23 mouse cellular contexts compared by ENCODE assay signal in genomic region chr12:13042934-13043333, GRCm38 (mm10).
DNase-seq lines count a peak whose midpoint lies in the region; ATAC-seq lines count a peak whose summit lies in the region.
"Had no signal": no experiment of that assay in that cellular context is flagged by ENCODE, and none has a peak within 500 bp of the region (broad histone marks: within the 10 kb centered on the region; RNA-seq: fewer than 3 reads in every experiment).

No protein-coding gene starts in this region.

- no peak overlapping the region for H3K4me3 ChIP-seq in hindbrain, embryonic 14.5 days (replicated peaks; ENCODE audit: low read length)
- no peak overlapping the region for H3K4me3 ChIP-seq in hindbrain, embryonic 10.5 days
- H3K4me3 ChIP-seq in embryonic facial prominence, embryonic 10.5 days = no peak overlapping the region
- no peak overlapping the region for H3K4me3 ChIP-seq in embryonic facial prominence, embryonic 14.5 days (ENCODE audit: low read depth, low read length)
- H3K4me3 ChIP-seq: erythroblast, embryonic 14.5 days; forebrain, embryonic 15.5 days; heart, embryonic 10.5 days; liver, embryonic 12.5 days had no signal

- no peak overlapping the region for H3K4me2 ChIP-seq in hindbrain, embryonic 14.5 days (replicated peaks)
- no peak overlapping the region for H3K4me2 ChIP-seq in embryonic facial prominence, embryonic 14.5 days (ENCODE audit: low read depth, low read length)
- H3K4me2 ChIP-seq: forebrain, embryonic 15.5 days; liver, embryonic 12.5 days had no signal

- H3K9ac ChIP-seq in hindbrain, embryonic 14.5 days = no peak overlapping the region
- no peak overlapping the region for H3K9ac ChIP-seq in embryonic facial prominence, embryonic 14.5 days (ENCODE audit: low read depth, low read length)
- H3K9ac ChIP-seq: forebrain, embryonic 15.5 days; liver, embryonic 12.5 days had no signal

- ATAC-seq in hindbrain, embryonic 14.5 days (ENCODE audit: low FRiP score) = peak; percentile 47; the same call in 1 of the 2 replicates
- 0 out of 2 replicates have a peak, but pooled peaks have one; percentile 30 for ATAC-seq in embryonic facial prominence, embryonic 14.5 days (ENCODE audit: low read depth)
- ATAC-seq: forebrain, embryonic 15.5 days; liver, embryonic 12.5 days had no signal

- H3K36me3 ChIP-seq in hindbrain, embryonic 14.5 days (replicated peaks; ENCODE audit: control insufficient read depth, insufficient read depth) = no peaks in the 10 kb centered on the region
- no peaks in the 10 kb centered on the region for H3K36me3 ChIP-seq in hindbrain, embryonic 10.5 days
- no peaks in the 10 kb centered on the region for H3K36me3 ChIP-seq in embryonic facial prominence, embryonic 10.5 days (replicated peaks)
- no peaks in the 10 kb centered on the region for H3K36me3 ChIP-seq in embryonic facial prominence, embryonic 14.5 days (ENCODE audit: control insufficient read depth, insufficient read depth, low read length)
- H3K36me3 ChIP-seq: forebrain, embryonic 15.5 days; heart, embryonic 10.5 days; liver, embryonic 12.5 days had no signal

- no peaks in the 10 kb centered on the region for H3K27me3 ChIP-seq in hindbrain, embryonic 14.5 days (ENCODE audit: control insufficient read depth, insufficient read depth, low read length)
- no peaks in the 10 kb centered on the region for H3K27me3 ChIP-seq in hindbrain, embryonic 10.5 days (ENCODE audit: insufficient read depth, poor library complexity, severe bottlenecking)
- no peaks in the 10 kb centered on the region for H3K27me3 ChIP-seq in embryonic facial prominence, embryonic 10.5 days (replicated peaks; ENCODE audit: low read depth, poor library complexity, severe bottlenecking)
- no peaks in the 10 kb centered on the region for H3K27me3 ChIP-seq in embryonic facial prominence, embryonic 14.5 days (replicated peaks; ENCODE audit: control insufficient read depth, insufficient read depth, low read length)
- H3K27me3 ChIP-seq: forebrain, embryonic 15.5 days; liver, embryonic 12.5 days had no signal

- no peaks in the 10 kb centered on the region for H3K9me3 ChIP-seq in hindbrain, embryonic 14.5 days (ENCODE audit: control insufficient read depth, low read length)
- no peaks in the 10 kb centered on the region for H3K9me3 ChIP-seq in hindbrain, embryonic 10.5 days
- no peaks in the 10 kb centered on the region for H3K9me3 ChIP-seq in embryonic facial prominence, embryonic 10.5 days
- H3K9me3 ChIP-seq in embryonic facial prominence, embryonic 14.5 days (ENCODE audit: control insufficient read depth, low read length) = no peaks in the 10 kb centered on the region
- H3K9me3 ChIP-seq: forebrain, embryonic 15.5 days; heart, embryonic 10.5 days; liver, embryonic 12.5 days had no signal

- 48% methylated on average over 7 of the region's 7 CpGs for WGBS in hindbrain, embryonic 14.5 days
- whole genome bisulfite sequencing in hindbrain, embryonic 10.5 days = 56% methylated on average over 7 of the region's 7 CpGs
- 24% methylated on average over 7 of the region's 7 CpGs for WGBS in embryonic facial prominence, embryonic 10.5 days
- 28% methylated on average over 7 of the region's 7 CpGs for WGBS in embryonic facial prominence, embryonic 14.5 days

- H3K27ac ChIP-seq in hindbrain, embryonic 14.5 days = no peak overlapping the region
- H3K27ac ChIP-seq in hindbrain, embryonic 10.5 days = no peak overlapping the region
- H3K27ac ChIP-seq in embryonic facial prominence, embryonic 10.5 days (replicated peaks) = peak overlapping the region; percentile 44; the same call in 1 of the 2 replicates
- H3K27ac ChIP-seq in embryonic facial prominence, embryonic 14.5 days (replicated peaks; ENCODE audit: low read depth, low read length) = no peak overlapping the region
- H3K27ac ChIP-seq: forebrain, embryonic 15.5 days; heart, embryonic 10.5 days; kidney, postnatal 0 days; liver, embryonic 12.5 days had no signal

- H3K4me1 ChIP-seq in hindbrain, embryonic 14.5 days (replicated peaks; ENCODE audit: control insufficient read depth, insufficient read depth, low read length) = peaks cover 4% of the 10 kb centered on the region; the same call in 1 of the 2 replicates
- H3K4me1 ChIP-seq in hindbrain, embryonic 10.5 days (replicated peaks) = peaks cover 19% of the 10 kb centered on the region
- peaks cover 33% of the 10 kb centered on the region for H3K4me1 ChIP-seq in embryonic facial prominence, embryonic 10.5 days
- peaks cover 10% of the 10 kb centered on the region for H3K4me1 ChIP-seq in embryonic facial prominence, embryonic 14.5 days (ENCODE audit: control insufficient read depth, insufficient read depth, low read length)

- DNase-seq in hindbrain, embryonic 14.5 days (ENCODE audit: low spot score) = no peak
- DNase-seq in hindbrain, embryonic 10.5 days (ENCODE audit: low spot score) = no peak
- peak; percentile 68 for DNase-seq in embryonic facial prominence, embryonic 10.5 days (ENCODE audit: low spot score)
- DNase-seq in embryonic facial prominence, embryonic 14.5 days (ENCODE audit: low spot score) = peak; percentile 56
- peak; percentile 34 for DNase-seq in retina, embryonic 14.5 days (ENCODE audit: low spot score)
- DNase-seq in urinary bladder, postnatal 10 days (ENCODE audit: low spot score) = no peak
- no peak for DNase-seq in adrenal gland, adult 18-20 months (ENCODE audit: low spot score in 2 of 2)
- DNase-seq: adrenal gland, adult 8-10 months; cerebellum, adult 18-20 months; cerebellum, postnatal 14 days; gastrocnemius, postnatal 10 days; heart, postnatal 4 days; kidney, adult 2 months; left cerebral cortex, postnatal 4 days; lung, adult 2 months; lung, postnatal 14 days; midbrain, embryonic 14.5 days; thymus, postnatal 25 days had no signal

Comparison
In these comparisons a context has a peak if more than half of its experiments do, and no peak if none do; other contexts are left out.
1. DNase-seq: peak in embryonic facial prominence, embryonic 10.5 days (single experiment), embryonic facial prominence, embryonic 14.5 days (single experiment) and retina, embryonic 14.5 days (single experiment); none in hindbrain, embryonic 14.5 days (single experiment), hindbrain, embryonic 10.5 days (single experiment), urinary bladder, postnatal 10 days (single experiment) and adrenal gland, adult 18-20 months (0 of 2).